Mouse (Mus musculus) brain, embryonic 14.5 days (tissue): Measurements from ENCODE around the gene Sh2b2. TPM values are rescaled to one million over a fixed set of nuclear protein-coding genes. Genes with fewer than 3 reads are reported as not detected.
A peak's percentile ranks its signal among the peaks of the same experiment; 100 is the strongest.

Source experiments
- DNase-seq: peaks from one replicate; pipeline ENCODE4 v3.0.0-alpha.2; 2011; ENCODE audit warnings: low read depth
- CTCF ChIP-seq: fragments of 200-500 bp; IDR thresholded peaks from 2 replicates; pipeline ENCODE4 v1.5.1; 2012; ENCODE audit warnings: inconsistent platforms, mild to moderate bottlenecking, moderate library complexity, borderline replicate concordance; ENCODE audit not compliant: insufficient read depth, insufficient read length; ENCODE audit errors: extremely low read depth
- POLR2A ChIP-seq: fragments of 200-500 bp; IDR thresholded peaks from 2 replicates; pipeline ENCODE4 v1.6.1; 2012; ENCODE audit warnings: mild to moderate bottlenecking, inconsistent platforms, borderline replicate concordance; ENCODE audit not compliant: poor library complexity, insufficient read depth, insufficient read length, severe bottlenecking; ENCODE audit errors: extremely low read depth
- polyA plus RNA-seq: library from polyadenylated mRNA; depleted of rRNA; stranded (reverse); fragments of >200 nt; gene quantifications from 2 replicates; pipeline ENCODE4 v1.2.3, GENCODE M21; 2012; rRNA removed

Sh2b2 gene
- polyA plus RNA-seq, 1 experiment, result 59.1 TPM

GRCm38 (mm10) chr5:136172939-136173338, 73.4 kb downstream of the Sh2b2 start:
- TF ChIP-seq CTCF (no peak), POLR2A (no peak)
- no peak for DNase-seq

DNA sequence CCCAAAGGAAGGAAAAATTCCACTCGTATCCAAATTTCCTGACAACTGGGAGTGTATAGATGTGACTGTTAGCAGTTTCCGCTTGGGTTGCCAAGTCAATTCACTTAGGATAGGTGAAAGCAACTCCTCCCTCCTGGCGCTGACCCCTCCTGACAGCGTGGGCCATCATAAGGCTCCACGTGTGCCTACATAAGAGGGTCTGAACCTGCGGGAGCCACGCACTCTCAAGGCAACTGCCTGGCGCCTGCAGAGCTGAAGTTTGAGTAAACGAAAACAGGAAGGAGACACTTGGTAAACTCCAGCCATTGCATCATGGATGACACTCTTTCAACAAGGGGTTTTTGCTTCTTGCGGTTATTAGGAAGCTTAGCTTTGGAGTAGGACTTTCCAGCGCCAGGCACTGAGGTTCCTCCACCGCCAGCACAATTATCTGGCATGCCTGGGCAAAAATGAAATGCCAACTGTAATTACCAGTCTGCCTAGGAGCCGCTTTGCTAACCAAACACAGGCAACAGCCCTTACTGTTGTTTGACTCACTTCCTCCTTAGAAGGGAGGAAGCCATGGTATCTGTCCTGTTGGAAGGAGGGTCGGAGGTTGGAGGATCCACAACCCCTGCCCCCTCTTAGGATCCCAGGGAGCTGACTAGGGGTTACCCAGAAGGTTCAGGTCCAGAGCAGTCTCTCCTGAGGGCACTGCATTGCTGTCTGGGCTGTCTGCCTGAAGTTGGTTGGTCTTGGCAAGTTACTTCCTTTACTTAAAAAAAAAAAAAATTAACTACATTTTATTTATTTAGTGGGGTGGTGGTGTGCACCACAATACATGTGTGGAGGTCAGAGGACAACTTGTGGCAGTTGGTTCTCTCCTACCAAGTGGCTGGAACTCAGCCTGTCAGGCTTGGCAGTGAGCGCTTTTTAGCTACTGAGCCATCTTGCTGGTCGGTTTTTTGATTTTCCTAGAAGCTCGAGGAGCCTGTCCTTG, 74.7 kb downstream of the Sh2b2 start:
- TF ChIP-seq POLR2A, result no peak
- no peak for TF ChIP-seq CTCF
- peak; percentile 29 for DNase-seq

GRCm38 (mm10) chr5:136170512-136171362, 75.6 kb downstream of the Sh2b2 start, which contains the start of gene Orai2:
Gene Orai2, minus strand, starts transcription at chr5:136170713.
- DNase-seq, result peak; percentile 91
- TF ChIP-seq CTCF (no peak), POLR2A (0 out of 2 replicates have a peak, but pooled peaks have one; percentile 25)

GRCm38 (mm10) chr5:136169626-136170511, 76.5 kb downstream of the Sh2b2 start:
- TF ChIP-seq CTCF (no peak), POLR2A (no peak)
- DNase-seq, result peak; percentile 51

Other genes with a start within 250 kb of the Sh2b2 start
- 0.06 and 0.11 TPM in 2 replicates for gene Upk3b, start 208.1 kb downstream of the Sh2b2 start, polyA plus RNA-seq
- gene Upk3bl, start 192.1 kb downstream of the Sh2b2 start, polyA plus RNA-seq, result 0.26 and 0.40 TPM in 2 replicates
- 9.5 and 18.1 TPM in 2 replicates for gene Rasa4, start 162.6 kb downstream of the Sh2b2 start, polyA plus RNA-seq
- gene Polr2j, start 129.9 kb downstream of the Sh2b2 start, polyA plus RNA-seq, result 144 and 199 TPM in 2 replicates
- 45.7 and 69.0 TPM in 2 replicates for gene Lrwd1, start 110.5 kb downstream of the Sh2b2 start, polyA plus RNA-seq
- gene Alkbh4, start 110.4 kb downstream of the Sh2b2 start, polyA plus RNA-seq, result 17.5 and 21.8 TPM in 2 replicates
- 52.2 and 58.5 TPM in 2 replicates for gene Orai2, start 75.8 kb downstream of the Sh2b2 start, polyA plus RNA-seq
- 36.3 and 37.2 TPM in 2 replicates for gene Prkrip1, start 47.6 kb downstream of the Sh2b2 start, polyA plus RNA-seq